Mouse (Mus musculus) lung, postnatal 0 days (tissue): ENCODE results near the gene Elmo1.

Experiments used
- CTCF ChIP-seq: IDR thresholded peaks from 2 replicates; pipeline ENCODE4 v1.5.1; 2016; ENCODE audit warnings: antibody characterized with exemption, mild to moderate bottlenecking
- EP300 ChIP-seq: IDR thresholded peaks from 2 replicates; pipeline ENCODE4 v1.6.1; 2016; ENCODE audit warnings: antibody characterized with exemption, mild to moderate bottlenecking, control low read depth

- TF ChIP-seq CTCF: no peak
- no peak for TF ChIP-seq EP300
Observed at GRCm38 (mm10) chr13:20108956-20109355, 18.6 kb downstream of the Elmo1 start.
